Mouse (Mus musculus) liver, embryonic 12.5 days (tissue): ENCODE measurements around the gene Samd7. TPM values are rescaled to one million over a fixed set of nuclear protein-coding genes. Genes with fewer than 3 reads are reported as not detected.

ENCODE experiments used
- ATAC-seq: fragments of 200-750 bp; cut with Nextera tagmentation; 2 replicates; pipeline ENCODE4 v1.8.0; 2017; ENCODE audit warnings: moderate number of reproducible peaks, mild to moderate bottlenecking, moderate library complexity
- H3K27ac ChIP-seq: fragments of 300-500 bp; sonication (generic); 2 replicates; pipeline ENCODE4 v1.5.1; 2016; ENCODE audit warnings: mild to moderate bottlenecking
- H3K27me3 ChIP-seq: fragments of 300-500 bp; sonication (generic); replicated peaks from 2 replicates; pipeline ENCODE4 v1.6.1; 2016; ENCODE audit warnings: mild to moderate bottlenecking, moderate library complexity
- H3K36me3 ChIP-seq: fragments of 300-500 bp; sonication (generic); 2 replicates; pipeline ENCODE4 v1.6.1; 2016; ENCODE audit warnings: mild to moderate bottlenecking, moderate library complexity
- H3K4me1 ChIP-seq: fragments of 300-500 bp; sonication (generic); 2 replicates; pipeline ENCODE4 v1.6.1; 2016
- H3K4me2 ChIP-seq: fragments of 300-500 bp; sonication (generic); 2 replicates; pipeline ENCODE4 v1.6.1; 2016; ENCODE audit warnings: mild to moderate bottlenecking, moderate library complexity
- H3K4me3 ChIP-seq: fragments of 300-500 bp; sonication (generic); 2 replicates; pipeline ENCODE4 v1.5.1; 2016; ENCODE audit warnings: mild to moderate bottlenecking, moderate library complexity
- H3K9ac ChIP-seq: fragments of 300-500 bp; sonication (generic); 2 replicates; pipeline ENCODE4 v1.6.1; 2016; ENCODE audit warnings: mild to moderate bottlenecking, moderate library complexity
- H3K9me3 ChIP-seq: fragments of 300-500 bp; sonication (generic); replicated peaks from 2 replicates; pipeline ENCODE4 v1.6.1; 2016; ENCODE audit warnings: mild to moderate bottlenecking, moderate library complexity
- whole genome bisulfite sequencing: fragments of 180-500 bp; shearing (Covaris S2); methylation state at CpG from one replicate; pipeline ENCODE4 v1.1.7; 2016; ENCODE audit not compliant: insufficient replicate concordance; 5-methylcytosine and 5-hydroxymethylcytosine counted together
- polyA plus RNA-seq: library from polyadenylated mRNA; unstranded; fragments of >200 nt; fragmentation: Nextera tagmentation; extraction: Ambion mirVana; gene quantifications from 2 replicates; pipeline ENCODE4 v1.2.1, GENCODE M21; 2016

Samd7 gene
- polyA plus RNA-seq, 1 experiment from 2014 or later = not detected

DNA sequence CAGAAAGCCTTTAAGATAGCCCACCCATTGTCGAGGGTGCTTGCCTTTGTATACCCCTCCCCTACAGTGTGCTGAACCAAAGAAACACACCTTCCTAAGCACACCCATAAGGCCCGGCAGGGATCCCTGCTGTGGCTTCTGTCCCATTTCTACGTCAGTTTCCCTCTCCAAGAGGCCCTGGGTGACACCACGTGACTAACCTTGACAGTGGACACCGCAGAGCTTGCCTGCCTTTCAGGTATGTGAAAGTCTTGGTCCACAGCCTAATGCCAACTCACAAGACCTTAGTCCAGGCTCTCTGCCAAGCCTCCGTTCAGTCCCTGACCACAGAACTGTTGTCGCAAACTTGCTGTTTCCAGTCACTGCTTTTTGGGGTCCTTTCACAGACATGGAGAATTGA lies 20.1 kb downstream of the Samd7 start:
- Histone ChIP-seq H3K27me3 (no peaks in the 10 kb centered on the region; the same call in 1 of the 2 replicates), H3K4me3 (peak overlapping the region; percentile 32), H3K4me2 (peak overlapping the region; percentile 71), H3K9me3 (no peaks in the 10 kb centered on the region), H3K36me3 (no peaks in the 10 kb centered on the region), H3K4me1 (peaks cover 43% of the 10 kb centered on the region), H3K9ac (peak overlapping the region; percentile 61), H3K27ac (peak overlapping the region; percentile 97)
- peak; percentile 79 for ATAC-seq
- WGBS = 21% methylated on average over 7 of the region's 7 CpGs

DNA sequence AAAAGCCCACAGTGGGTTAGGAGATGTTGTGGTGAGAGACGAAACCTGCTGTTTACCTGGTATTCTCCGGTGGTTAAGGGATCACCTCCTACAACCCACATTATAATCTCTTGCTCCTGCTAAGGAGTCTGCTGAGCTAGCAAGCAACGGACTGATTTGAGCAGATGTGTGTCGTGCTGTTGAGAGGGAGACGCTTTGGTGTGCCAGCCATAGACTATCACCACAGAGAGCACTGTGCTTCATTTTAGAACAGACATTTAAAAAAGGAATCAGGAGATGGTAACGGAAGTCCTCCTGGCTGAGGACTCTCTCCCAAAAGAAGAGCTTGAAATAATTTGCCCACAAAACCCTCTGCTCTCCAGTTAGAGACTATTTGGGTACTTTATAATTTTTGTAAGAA lies 21.2 kb downstream of the Samd7 start:
- Histone ChIP-seq H3K4me3 (no peak overlapping the region), H3K9ac (no peak overlapping the region), H3K36me3 (no peaks in the 10 kb centered on the region), H3K27me3 (no peaks in the 10 kb centered on the region), H3K4me1 (peaks cover 43% of the 10 kb centered on the region), H3K4me2 (no peak overlapping the region), H3K27ac (peak overlapping the region; percentile 48; the same call in 1 of the 2 replicates), H3K9me3 (no peaks in the 10 kb centered on the region)
- no peak for ATAC-seq
- 66% methylated on average over 6 of the region's 6 CpGs for WGBS

DNA sequence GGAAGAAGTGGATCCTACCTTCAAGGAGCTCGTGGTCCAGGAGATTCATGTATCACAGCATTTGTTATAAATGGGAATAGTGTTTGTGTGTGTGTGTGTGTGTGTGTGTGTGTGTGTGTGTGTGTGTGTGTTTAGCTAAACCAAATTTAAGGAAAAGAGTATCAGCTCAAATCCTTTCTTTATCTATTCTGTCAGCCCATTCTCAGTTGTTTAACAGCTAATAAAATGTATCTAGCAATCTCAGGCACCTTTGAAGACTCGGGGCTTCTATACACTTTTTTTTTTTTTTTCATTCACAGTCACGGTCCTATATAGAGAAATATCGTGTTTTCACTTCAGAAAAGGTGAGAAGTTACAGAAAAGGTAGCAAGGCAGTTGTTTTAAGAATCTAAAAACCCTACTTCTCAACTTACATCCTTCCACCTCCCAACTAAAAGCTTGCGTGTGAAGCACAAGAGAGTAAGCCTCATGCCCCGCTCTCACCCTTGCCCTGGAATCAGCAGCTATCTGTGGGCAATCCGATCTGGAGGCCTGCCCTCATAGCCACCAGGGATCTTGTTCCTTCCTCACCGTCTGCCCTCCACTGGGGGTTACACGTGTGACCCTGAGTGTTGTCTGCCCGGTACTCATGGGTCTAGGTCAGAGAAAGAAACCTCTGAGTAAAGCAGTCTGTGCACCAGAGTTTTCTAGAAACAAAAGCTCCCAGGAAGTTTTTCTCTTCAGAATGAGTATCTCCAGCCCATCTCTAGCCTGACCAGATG lies 23.8 kb downstream of the Samd7 start:
- no peak overlapping the region for H3K9ac ChIP-seq
- H3K36me3 ChIP-seq = no peaks in the 10 kb centered on the region
- 60% methylated on average over 10 of the region's 10 CpGs for WGBS
- no peak overlapping the region for H3K27ac ChIP-seq
- H3K4me2 ChIP-seq = no peak overlapping the region
- ATAC-seq = no peak
- peaks cover 30% of the 10 kb centered on the region for H3K4me1 ChIP-seq
- peaks cover 10% of the 10 kb centered on the region for H3K27me3 ChIP-seq
- H3K9me3 ChIP-seq = no peaks in the 10 kb centered on the region
- H3K4me3 ChIP-seq = no peak overlapping the region

DNA sequence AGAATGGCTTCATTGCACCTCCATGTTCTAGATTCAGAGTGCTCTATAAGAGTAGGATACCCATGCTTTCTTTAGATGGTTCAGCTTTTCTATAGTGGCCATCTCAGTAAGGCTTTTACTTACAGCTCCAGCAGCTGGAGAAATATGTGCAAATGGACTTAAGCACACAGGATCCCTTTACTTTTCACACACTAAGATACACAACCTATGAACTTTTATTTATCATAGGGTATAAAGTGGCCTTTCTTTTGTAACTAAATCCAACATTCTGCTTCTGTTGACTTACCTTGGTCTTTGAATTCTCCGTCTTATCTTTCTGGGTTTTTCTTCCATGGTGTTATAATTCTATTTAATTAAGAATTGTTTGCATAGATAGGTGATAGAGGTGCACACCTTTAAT lies 25.5 kb downstream of the Samd7 start:
- ATAC-seq = no peak
- no peak overlapping the region for H3K4me3 ChIP-seq
- no peak overlapping the region for H3K27ac ChIP-seq
- no peak overlapping the region for H3K9ac ChIP-seq
- WGBS = 75% methylated on average over 1 of the region's 1 CpGs
- H3K9me3 ChIP-seq = no peaks in the 10 kb centered on the region
- no peak overlapping the region for H3K4me2 ChIP-seq
- peaks cover 17% of the 10 kb centered on the region for H3K4me1 ChIP-seq
- H3K36me3 ChIP-seq = no peaks in the 10 kb centered on the region
- peaks cover 20% of the 10 kb centered on the region for H3K27me3 ChIP-seq

DNA sequence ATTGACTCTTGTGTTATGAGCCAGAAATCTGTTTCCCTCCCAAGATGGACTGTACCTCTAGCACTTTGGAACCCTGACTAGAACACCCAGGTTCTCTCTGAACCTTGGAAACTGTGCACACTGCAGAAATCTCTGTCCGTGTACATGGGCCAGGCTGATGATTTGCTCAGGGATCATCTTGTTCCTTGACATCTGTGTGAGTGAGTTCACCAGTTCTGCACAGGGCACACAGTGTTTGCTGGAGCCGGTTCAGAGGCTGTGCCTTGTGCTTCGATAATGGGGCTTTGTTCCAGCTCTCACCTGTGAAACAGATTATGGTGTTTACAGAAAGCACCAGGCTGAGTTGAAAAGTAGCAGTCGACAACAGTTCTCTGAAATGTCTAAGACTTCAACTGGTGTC lies 26.5 kb downstream of the Samd7 start:
- H3K27me3 ChIP-seq = peaks cover 20% of the 10 kb centered on the region
- H3K36me3 ChIP-seq = no peaks in the 10 kb centered on the region
- H3K9ac ChIP-seq = no peak overlapping the region
- 63% methylated on average over 4 of the region's 4 CpGs for WGBS
- no peak overlapping the region for H3K4me2 ChIP-seq
- H3K9me3 ChIP-seq = no peaks in the 10 kb centered on the region
- peaks cover 10% of the 10 kb centered on the region for H3K4me1 ChIP-seq
- H3K4me3 ChIP-seq = no peak overlapping the region
- ATAC-seq = no peak
- no peak overlapping the region for H3K27ac ChIP-seq

DNA sequence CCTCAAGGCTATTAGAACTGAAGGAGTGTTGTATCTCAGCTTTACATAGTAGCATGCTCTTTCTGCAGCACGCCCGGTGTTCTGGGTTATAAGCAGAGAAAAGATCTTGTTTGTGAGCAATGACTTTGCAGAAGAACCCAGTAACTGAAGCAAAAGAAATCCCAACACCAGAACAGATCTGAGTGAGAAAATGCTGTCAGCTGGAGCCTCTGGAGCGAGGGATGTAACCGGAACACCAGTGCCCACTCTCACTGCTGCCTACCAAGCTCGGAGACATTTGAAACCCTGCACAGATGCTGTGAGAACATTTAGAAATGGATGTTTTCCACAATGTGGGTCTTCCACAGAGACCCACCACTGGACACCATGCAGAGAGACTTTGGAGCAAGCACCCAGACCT lies 28.6 kb downstream of the Samd7 start:
- Histone ChIP-seq H3K9me3 (no peaks in the 10 kb centered on the region), H3K4me2 (no peak overlapping the region), H3K4me1 (peaks cover 13% of the 10 kb centered on the region), H3K36me3 (no peaks in the 10 kb centered on the region), H3K27me3 (peaks cover 20% of the 10 kb centered on the region), H3K27ac (no peak overlapping the region), H3K4me3 (no peak overlapping the region), H3K9ac (no peak overlapping the region)
- WGBS = 84% methylated on average over 5 of the region's 5 CpGs
- no peak for ATAC-seq

DNA sequence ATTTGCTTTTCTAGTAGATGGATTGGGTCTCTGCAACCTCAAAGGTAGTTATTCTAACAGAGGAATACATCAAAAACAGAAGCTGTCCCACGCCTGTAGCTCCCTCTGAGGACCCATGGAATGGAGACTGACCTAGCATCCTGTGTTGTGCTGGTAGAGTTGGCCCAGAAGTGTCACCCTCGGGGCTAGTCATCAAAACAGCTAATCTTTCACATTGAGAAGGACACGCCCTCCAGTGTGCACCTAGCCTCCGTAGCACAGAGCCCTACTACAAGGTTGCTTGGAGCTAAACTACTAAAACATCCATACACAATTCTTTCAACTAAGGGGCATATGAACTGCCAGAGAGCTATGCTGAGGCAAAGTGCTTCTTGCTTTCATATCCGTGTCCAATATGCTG lies 31.9 kb downstream of the Samd7 start:
- no peak overlapping the region for H3K9ac ChIP-seq
- no peak overlapping the region for H3K4me3 ChIP-seq
- no peaks in the 10 kb centered on the region for H3K36me3 ChIP-seq
- no peak overlapping the region for H3K27ac ChIP-seq
- no peaks in the 10 kb centered on the region for H3K9me3 ChIP-seq
- peaks cover 21% of the 10 kb centered on the region for H3K4me1 ChIP-seq
- H3K27me3 ChIP-seq = peaks cover 20% of the 10 kb centered on the region
- peak; percentile 90 for ATAC-seq
- no peak overlapping the region for H3K4me2 ChIP-seq
- WGBS = 48% methylated on average over 5 of the region's 5 CpGs

DNA sequence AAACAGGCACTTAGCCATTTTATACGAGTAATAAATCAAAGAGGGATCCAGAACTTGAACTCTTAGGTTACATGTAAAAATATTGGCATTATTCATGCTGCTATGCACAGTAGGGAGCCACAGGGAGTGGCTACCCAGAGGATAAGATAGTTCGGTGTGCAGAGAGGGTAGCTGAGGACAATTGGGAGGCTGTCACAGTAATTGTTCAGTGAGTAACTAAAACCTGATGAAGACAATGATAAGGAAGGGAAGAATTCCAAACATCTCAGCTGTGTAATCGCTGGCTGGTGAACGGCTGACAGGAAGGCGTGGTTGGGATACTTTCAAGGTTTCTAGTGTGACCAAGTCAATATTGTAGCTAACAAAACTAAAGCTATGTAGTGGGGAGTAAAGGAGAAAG lies 42.4 kb downstream of the Samd7 start:
- Histone ChIP-seq H3K36me3 (no peaks in the 10 kb centered on the region), H3K4me2 (no peak overlapping the region), H3K27ac (no peak overlapping the region), H3K9me3 (no peaks in the 10 kb centered on the region), H3K4me1 (0 out of 2 replicates have a peak, but pooled peaks cover 5% of the 10 kb centered on the region), H3K27me3 (peaks cover 8% of the 10 kb centered on the region; the same call in 1 of the 2 replicates), H3K9ac (no peak overlapping the region), H3K4me3 (no peak overlapping the region)
- ATAC-seq = no peak
- WGBS = 38% methylated on average over 5 of the region's 5 CpGs

DNA sequence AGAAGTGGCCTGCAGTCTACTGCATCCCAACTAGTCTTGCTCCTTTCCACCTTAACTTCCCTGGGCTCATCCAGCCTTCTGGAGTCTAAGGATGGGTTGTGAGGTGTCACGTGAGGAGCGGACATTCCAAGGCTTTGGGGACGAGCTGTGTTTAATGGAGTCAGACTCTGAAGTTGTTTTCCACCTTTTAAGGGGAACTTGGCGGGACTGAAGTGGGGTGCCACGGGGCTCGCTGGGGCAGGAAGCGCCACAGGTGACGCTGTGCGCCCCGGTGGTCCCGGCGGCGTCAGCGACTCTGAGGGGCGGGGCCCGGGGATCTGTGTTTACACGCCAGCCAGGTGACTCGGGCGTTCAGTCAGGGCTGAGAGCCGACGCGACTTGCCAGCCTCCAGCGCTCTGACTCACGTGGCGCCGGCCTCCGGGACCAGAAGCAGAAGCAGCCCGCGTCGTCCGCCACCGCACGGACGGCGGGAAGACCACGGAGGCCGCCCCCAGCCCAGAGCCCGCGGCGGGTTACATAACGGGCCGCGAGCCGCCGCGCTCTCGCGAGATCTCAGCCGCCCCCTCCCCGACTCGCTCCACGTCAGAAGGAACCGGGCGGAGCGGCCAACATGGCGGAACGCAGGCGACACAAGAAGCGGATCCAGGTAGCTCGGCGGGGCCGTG lies 46.8 kb downstream of the Samd7 start, which contains the start of gene Sec62:
Sec62 (plus strand) TSS at position 139 of the 666 bp plus-strand sequence.
- peak within 1 kb of the TSS; percentile 95 for H3K9ac ChIP-seq
- ATAC-seq = peak; percentile 89
- peak within 1 kb of the TSS; percentile 79 for H3K4me2 ChIP-seq
- H3K27me3 ChIP-seq = peaks cover 3% of the 10 kb centered on the region; the same call in 1 of the 2 replicates
- peaks cover 30% of the 10 kb centered on the region for H3K4me1 ChIP-seq
- peak within 1 kb of the TSS; percentile 99 for H3K4me3 ChIP-seq
- under 1% methylated on average over 61 of the region's 62 CpGs for WGBS
- peak within 1 kb of the TSS; percentile 87 for H3K27ac ChIP-seq
- 0 out of 2 replicates have a peak, but pooled peaks cover 3% of the 10 kb centered on the region for H3K36me3 ChIP-seq
- no peaks in the 10 kb centered on the region for H3K9me3 ChIP-seq

DNA sequence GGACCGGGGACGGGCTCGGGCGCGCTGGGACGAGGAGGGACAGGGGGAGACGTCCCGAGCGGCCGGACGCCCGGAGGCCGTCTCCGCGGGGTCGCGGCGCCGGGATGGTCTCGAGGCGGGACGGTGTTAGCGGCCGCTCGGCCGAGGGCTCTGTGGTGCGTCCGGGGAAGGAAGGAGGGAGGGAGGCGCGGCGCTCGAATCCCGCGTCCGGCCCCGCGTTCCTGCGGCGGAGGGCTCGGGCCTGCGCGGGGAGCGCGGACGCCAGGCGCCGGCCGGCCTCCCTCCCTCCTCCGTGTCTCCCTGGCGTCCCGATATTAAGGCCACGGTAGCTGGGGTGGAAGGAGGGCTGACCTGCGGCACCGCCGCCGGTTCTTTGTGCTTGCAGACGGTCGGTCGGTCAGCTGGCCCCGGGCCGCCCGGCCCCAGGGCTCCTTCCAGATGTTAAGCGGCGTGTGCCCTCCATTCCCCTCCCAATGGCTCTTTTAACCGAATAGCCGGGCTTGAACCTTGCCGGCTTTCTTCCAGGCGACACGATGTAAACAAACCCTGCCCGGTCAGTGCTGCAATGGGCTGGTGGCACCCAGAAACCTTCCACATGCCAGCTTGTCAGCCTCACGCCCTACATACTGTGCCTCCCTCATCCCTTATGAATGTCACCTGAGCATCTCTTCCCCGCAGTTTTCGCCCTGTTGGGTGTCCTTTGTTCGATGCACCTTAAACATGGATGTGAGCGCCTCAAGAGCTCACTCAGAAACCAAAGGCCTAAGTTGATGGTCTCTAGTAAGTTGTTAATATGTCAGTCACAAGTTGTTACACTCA lies 47.5 kb downstream of the Samd7 start:
- Histone ChIP-seq H3K36me3 (0 out of 2 replicates have a peak, but pooled peaks cover 3% of the 10 kb centered on the region), H3K27ac (peak overlapping the region; percentile 87), H3K9ac (peak overlapping the region; percentile 95), H3K4me1 (peaks cover 26% of the 10 kb centered on the region), H3K4me2 (peak overlapping the region; percentile 79), H3K4me3 (peak overlapping the region; percentile 99), H3K9me3 (no peaks in the 10 kb centered on the region), H3K27me3 (peaks cover 3% of the 10 kb centered on the region; the same call in 1 of the 2 replicates)
- ATAC-seq = peak; percentile 76
- WGBS = under 1% methylated on average over 57 of the region's 75 CpGs

DNA sequence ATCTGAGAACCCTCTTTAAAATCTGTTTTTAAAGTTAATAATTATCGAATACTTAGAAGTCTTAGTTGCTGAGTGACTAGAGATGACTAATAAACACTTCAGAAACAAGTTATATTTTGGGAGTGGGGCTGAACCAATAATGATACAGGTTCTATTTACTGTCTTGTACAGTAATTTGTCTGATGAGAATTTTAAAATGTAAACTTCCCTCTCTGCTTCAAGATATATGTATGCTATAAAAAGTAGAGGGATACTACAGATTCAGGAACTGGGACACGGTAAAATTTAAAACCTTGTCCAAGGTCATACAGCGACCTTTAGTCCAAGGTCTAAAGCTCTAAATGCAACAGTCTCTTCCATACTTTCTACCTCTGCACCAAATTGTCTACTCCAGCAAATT lies 56.1 kb downstream of the Samd7 start:
- H3K9ac ChIP-seq = no peak overlapping the region
- no peak overlapping the region for H3K4me3 ChIP-seq
- H3K27me3 ChIP-seq = no peaks in the 10 kb centered on the region
- no peaks in the 10 kb centered on the region for H3K4me1 ChIP-seq
- peaks cover 59% of the 10 kb centered on the region for H3K36me3 ChIP-seq
- WGBS = 88% methylated on average over 3 of the region's 3 CpGs
- no peak overlapping the region for H3K27ac ChIP-seq
- ATAC-seq = no peak
- H3K4me2 ChIP-seq = no peak overlapping the region
- no peaks in the 10 kb centered on the region for H3K9me3 ChIP-seq
